Mouse (Mus musculus): ENCODE measurements at regions not wholly inside any gene's neighbourhood (a gene's known extent, or its start where the extent isn't known, plus 50 kb on each side); places are given as distances from the start of the nearest gene placed in this dataset.

- H3ac ChIP-seq (ENCODE audit: control insufficient read depth, insufficient read length), result no peak overlapping the region
- no peaks in the 10 kb centered on the region for H3K36me3 ChIP-seq (ENCODE audit: control insufficient read depth, insufficient read depth)
- TF ChIP-seq E2F4 (IDR thresholded peaks at IDR 0.05; ENCODE audit: insufficient read depth) (no peak), SRF (IDR thresholded peaks at IDR 0.05; ENCODE audit: control insufficient read depth, insufficient read length, low read depth) (no peak), MYOD1 (IDR thresholded peaks at IDR 0.05; ENCODE audit: control insufficient read depth in 1 of 3, insufficient read length in 2 of 3, low read depth in 2 of 3) (no peak), MYOG (IDR thresholded peaks at IDR 0.05; ENCODE audit: control insufficient read depth in 1 of 3, insufficient read depth in 1 of 3, insufficient read length in 2 of 3, low read depth in 2 of 3) (no peak), CEBPB (IDR thresholded peaks at IDR 0.05; ENCODE audit: insufficient read depth, poor library complexity, severe bottlenecking) (no peak), POLR2AphosphoS2 (IDR thresholded peaks at IDR 0.05; ENCODE audit: insufficient read length, low read depth) (no peak), TCF12 (IDR thresholded peaks at IDR 0.05; ENCODE audit: insufficient read depth, poor library complexity, severe bottlenecking) (no peak), TCF3 (IDR thresholded peaks at IDR 0.05; ENCODE audit: insufficient read length, low read depth) (no peak), POLR2A (IDR thresholded peaks at IDR 0.05; ENCODE audit: insufficient read length, low read depth) (no peak), REST (IDR thresholded peaks at IDR 0.05; ENCODE audit: insufficient read depth, insufficient read length) (no peak), MAX (IDR thresholded peaks at IDR 0.05; ENCODE audit: low read depth) (no peak), USF1 (IDR thresholded peaks at IDR 0.05; ENCODE audit: low read depth) (no peak)
- no peak overlapping the region for H3K4me2 ChIP-seq (ENCODE audit: low read depth)
- H3K27me3 ChIP-seq (ENCODE audit: control insufficient read depth, insufficient read depth, insufficient read length), result peaks cover 3% of the 10 kb centered on the region
- no peaks in the 10 kb centered on the region for H3K79me2 ChIP-seq (ENCODE audit: control insufficient read depth, insufficient read depth)
- no peak overlapping the region for H3K4me3 ChIP-seq
Observed at GRCm38 (mm10) chr11:84660877-84661276, 135.5 kb upstream of the Lhx1 start.

- H3K4me2 ChIP-seq (ENCODE audit: low read depth), result no peak overlapping the region
Observed at GRCm38 (mm10) chr11:84659370-84659937, 134.1 kb upstream of the Lhx1 start.

GRCm38 (mm10) chr11:84653481-84653880 lies 128.1 kb upstream of the Lhx1 start:
- Histone ChIP-seq H3K4me3 (no peak overlapping the region), H3K4me2 (ENCODE audit: low read depth) (no peak overlapping the region), H3K36me3 (ENCODE audit: control insufficient read depth, insufficient read depth) (no peaks in the 10 kb centered on the region), H3K27me3 (ENCODE audit: control insufficient read depth, insufficient read depth, insufficient read length) (peaks cover 5% of the 10 kb centered on the region), H3ac (ENCODE audit: control insufficient read depth, insufficient read length) (no peak overlapping the region), H3K79me2 (ENCODE audit: control insufficient read depth, insufficient read depth) (no peaks in the 10 kb centered on the region)
- TF ChIP-seq REST (IDR thresholded peaks at IDR 0.05; ENCODE audit: insufficient read depth, insufficient read length), result no peak
- TF ChIP-seq TCF12 (IDR thresholded peaks at IDR 0.05; ENCODE audit: insufficient read depth, poor library complexity, severe bottlenecking), result no peak
- TF ChIP-seq USF1 (IDR thresholded peaks at IDR 0.05; ENCODE audit: low read depth), result no peak
- TF ChIP-seq E2F4 (IDR thresholded peaks at IDR 0.05; ENCODE audit: insufficient read depth), result no peak
- TF ChIP-seq MYOG (IDR thresholded peaks at IDR 0.05; ENCODE audit: control insufficient read depth in 1 of 3, insufficient read depth in 1 of 3, insufficient read length in 2 of 3, low read depth in 2 of 3), result no peak
- TF ChIP-seq POLR2A (IDR thresholded peaks at IDR 0.05; ENCODE audit: insufficient read length, low read depth), result no peak
- no peak for TF ChIP-seq MAX (IDR thresholded peaks at IDR 0.05; ENCODE audit: low read depth)
- no peak for TF ChIP-seq POLR2AphosphoS2 (IDR thresholded peaks at IDR 0.05; ENCODE audit: insufficient read length, low read depth)
- no peak for TF ChIP-seq CEBPB (IDR thresholded peaks at IDR 0.05; ENCODE audit: insufficient read depth, poor library complexity, severe bottlenecking)
- TF ChIP-seq MYOD1 (IDR thresholded peaks at IDR 0.05; ENCODE audit: control insufficient read depth in 1 of 3, insufficient read length in 2 of 3, low read depth in 2 of 3), result no peak
- no peak for TF ChIP-seq SRF (IDR thresholded peaks at IDR 0.05; ENCODE audit: control insufficient read depth, insufficient read length, low read depth)
- TF ChIP-seq TCF3 (IDR thresholded peaks at IDR 0.05; ENCODE audit: insufficient read length, low read depth), result no peak

More at GRCm38 (mm10) chr11:84659370-84659937, 134.1 kb upstream of the Lhx1 start:
- TF ChIP-seq CEBPB (IDR thresholded peaks at IDR 0.05; ENCODE audit: insufficient read depth, poor library complexity, severe bottlenecking), result no peak
- no peak for TF ChIP-seq POLR2AphosphoS2 (IDR thresholded peaks at IDR 0.05; ENCODE audit: insufficient read length, low read depth)
- TF ChIP-seq MAX (IDR thresholded peaks at IDR 0.05; ENCODE audit: low read depth), result no peak
- no peak for TF ChIP-seq MYOG (IDR thresholded peaks at IDR 0.05; ENCODE audit: control insufficient read depth in 1 of 3, insufficient read depth in 1 of 3, insufficient read length in 2 of 3, low read depth in 2 of 3)
- no peak for TF ChIP-seq TCF3 (IDR thresholded peaks at IDR 0.05; ENCODE audit: insufficient read length, low read depth)
- TF ChIP-seq SRF (IDR thresholded peaks at IDR 0.05; ENCODE audit: control insufficient read depth, insufficient read length, low read depth), result no peak
- no peak for TF ChIP-seq POLR2A (IDR thresholded peaks at IDR 0.05; ENCODE audit: insufficient read length, low read depth)
- no peak for TF ChIP-seq TCF12 (IDR thresholded peaks at IDR 0.05; ENCODE audit: insufficient read depth, poor library complexity, severe bottlenecking)
- no peak for TF ChIP-seq USF1 (IDR thresholded peaks at IDR 0.05; ENCODE audit: low read depth)
- H3ac ChIP-seq (ENCODE audit: control insufficient read depth, insufficient read length), result no peak overlapping the region
- H3K36me3 ChIP-seq (ENCODE audit: control insufficient read depth, insufficient read depth), result no peaks in the 10 kb centered on the region
- H3K27me3 ChIP-seq (ENCODE audit: control insufficient read depth, insufficient read depth, insufficient read length), result peaks cover 3% of the 10 kb centered on the region
- H3K79me2 ChIP-seq (ENCODE audit: control insufficient read depth, insufficient read depth), result no peaks in the 10 kb centered on the region
- H3K4me3 ChIP-seq, result no peak overlapping the region

- no peak overlapping the region for H3ac ChIP-seq (ENCODE audit: control insufficient read depth, insufficient read length)
- H3K36me3 ChIP-seq (ENCODE audit: control insufficient read depth, insufficient read depth), result no peaks in the 10 kb centered on the region
- H3K27me3 ChIP-seq (ENCODE audit: control insufficient read depth, insufficient read depth, insufficient read length), result peaks cover 11% of the 10 kb centered on the region
- no peak overlapping the region for H3K4me3 ChIP-seq
- no peaks in the 10 kb centered on the region for H3K79me2 ChIP-seq (ENCODE audit: control insufficient read depth, insufficient read depth)
- TF ChIP-seq MYOD1 (IDR thresholded peaks at IDR 0.05; ENCODE audit: control insufficient read depth in 1 of 3, insufficient read length in 2 of 3, low read depth in 2 of 3), result no peak
- TF ChIP-seq POLR2A (IDR thresholded peaks at IDR 0.05; ENCODE audit: insufficient read length, low read depth), result no peak
- TF ChIP-seq SRF (IDR thresholded peaks at IDR 0.05; ENCODE audit: control insufficient read depth, insufficient read length, low read depth), result no peak
- no peak for TF ChIP-seq USF1 (IDR thresholded peaks at IDR 0.05; ENCODE audit: low read depth)
- no peak for TF ChIP-seq MAX (IDR thresholded peaks at IDR 0.05; ENCODE audit: low read depth)
- no peak for TF ChIP-seq TCF3 (IDR thresholded peaks at IDR 0.05; ENCODE audit: insufficient read length, low read depth)
- no peak for TF ChIP-seq TCF12 (IDR thresholded peaks at IDR 0.05; ENCODE audit: insufficient read depth, poor library complexity, severe bottlenecking)
- TF ChIP-seq REST (IDR thresholded peaks at IDR 0.05; ENCODE audit: insufficient read depth, insufficient read length), result no peak
- no peak for TF ChIP-seq POLR2AphosphoS2 (IDR thresholded peaks at IDR 0.05; ENCODE audit: insufficient read length, low read depth)
- no peak for TF ChIP-seq E2F4 (IDR thresholded peaks at IDR 0.05; ENCODE audit: insufficient read depth)
- TF ChIP-seq MYOG (IDR thresholded peaks at IDR 0.05; ENCODE audit: control insufficient read depth in 1 of 3, insufficient read depth in 1 of 3, insufficient read length in 2 of 3, low read depth in 2 of 3), result no peak
- no peak for TF ChIP-seq CEBPB (IDR thresholded peaks at IDR 0.05; ENCODE audit: insufficient read depth, poor library complexity, severe bottlenecking)
- no peak overlapping the region for H3K4me2 ChIP-seq (ENCODE audit: low read depth)
Observed at GRCm38 (mm10) chr11:84648899-84649298, 123.6 kb upstream of the Lhx1 start.
